Mouse (Mus musculus): ENCODE results near the gene Srcin1.

The Srcin1 gene

DNA sequence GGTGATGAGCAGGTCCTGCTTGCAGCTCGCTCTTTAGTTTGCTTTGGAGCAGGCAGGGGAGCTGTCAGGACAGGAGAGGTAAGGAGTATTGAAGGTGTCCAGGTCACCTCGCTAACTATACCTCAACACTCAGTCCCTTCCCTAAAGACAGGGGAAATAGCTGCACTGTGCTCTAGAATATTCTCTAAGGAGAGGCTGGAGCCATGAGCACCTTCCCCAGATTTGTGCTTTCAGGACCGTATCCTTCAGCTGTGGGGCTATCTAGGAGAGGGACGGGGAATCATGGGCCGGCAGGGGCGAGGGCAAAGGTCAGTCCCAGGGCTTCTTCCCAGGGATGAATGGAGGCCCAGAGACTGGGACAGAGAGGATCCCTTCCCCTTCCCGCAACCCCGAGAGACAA lies 23.8 kb downstream of the Srcin1 start:
- DNase-seq (ENCODE audit: low spot score): no peak

GRCm38 (mm10) chr11:97548757-97549156 lies 27.2 kb downstream of the Srcin1 start:
- DNase-seq (ENCODE audit: low spot score): no peak

- DNase-seq (ENCODE audit: low spot score): no peak
These were observed 27.9 kb downstream of the Srcin1 start for GRCm38 (mm10) chr11:97547957-97548706.

- DNase-seq (ENCODE audit: low spot score): no peak
These were observed 29.1 kb downstream of the Srcin1 start for GRCm38 (mm10) chr11:97546804-97547411.

- DNase-seq (ENCODE audit: low spot score): no peak
These were observed 30.0 kb downstream of the Srcin1 start for GRCm38 (mm10) chr11:97545808-97546560.

- DNase-seq (ENCODE audit: low spot score): no peak
These were observed 32.1 kb downstream of the Srcin1 start for GRCm38 (mm10) chr11:97543883-97544282.

GRCm38 (mm10) chr11:97543181-97543733 lies 32.7 kb downstream of the Srcin1 start:
- DNase-seq (ENCODE audit: low spot score): no peak

GRCm38 (mm10) chr11:97542171-97543150 lies 33.5 kb downstream of the Srcin1 start:
- DNase-seq (ENCODE audit: low spot score): no peak

- no peak for DNase-seq (ENCODE audit: low spot score)
These were observed 35.4 kb downstream of the Srcin1 start for GRCm38 (mm10) chr11:97540604-97541003.

- DNase-seq (ENCODE audit: low spot score): no peak
These were observed 35.9 kb downstream of the Srcin1 start for GRCm38 (mm10) chr11:97540136-97540535.

- no peak for DNase-seq (ENCODE audit: low spot score)
These were observed 36.4 kb downstream of the Srcin1 start for GRCm38 (mm10) chr11:97539622-97540021.

- no peak for DNase-seq (ENCODE audit: low spot score)
These were observed 38.4 kb downstream of the Srcin1 start for GRCm38 (mm10) chr11:97537580-97538089.

GRCm38 (mm10) chr11:97536835-97537579 lies 39.0 kb downstream of the Srcin1 start:
- no peak for DNase-seq (ENCODE audit: low spot score)

DNA sequence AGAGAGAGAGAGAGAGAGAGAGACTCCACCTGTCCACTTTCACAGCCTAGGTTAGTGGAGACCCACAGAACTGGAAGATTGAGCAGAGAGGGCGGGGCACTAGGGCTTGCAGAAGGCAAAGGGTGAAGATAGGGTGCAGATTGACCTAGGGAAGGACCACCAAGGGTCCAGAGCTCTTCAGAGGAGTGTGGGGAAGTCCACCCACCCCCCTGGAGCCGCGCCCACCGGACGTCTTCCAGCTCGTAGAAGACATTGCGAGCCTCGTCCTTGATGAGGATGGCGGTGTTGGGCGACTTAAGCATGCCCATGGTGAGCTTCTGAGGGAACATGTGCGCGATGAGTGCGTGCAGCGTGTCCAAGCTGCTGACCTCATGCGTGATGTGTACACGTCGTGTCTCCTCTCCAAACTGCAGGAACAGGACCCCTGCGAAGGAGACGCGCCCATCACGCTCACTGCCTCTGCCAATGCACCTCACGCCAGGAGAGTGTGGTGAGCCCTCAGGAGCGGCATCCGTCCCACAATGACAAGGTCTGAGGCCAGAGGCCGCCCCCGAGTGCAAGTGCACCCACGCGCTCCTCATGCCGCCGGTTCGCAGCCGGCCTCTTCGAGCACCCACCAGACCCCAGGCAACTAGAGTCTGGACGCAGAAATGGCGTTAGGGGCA lies 39.8 kb downstream of the Srcin1 start:
- DNase-seq (ENCODE audit: low spot score): no peak

DNA sequence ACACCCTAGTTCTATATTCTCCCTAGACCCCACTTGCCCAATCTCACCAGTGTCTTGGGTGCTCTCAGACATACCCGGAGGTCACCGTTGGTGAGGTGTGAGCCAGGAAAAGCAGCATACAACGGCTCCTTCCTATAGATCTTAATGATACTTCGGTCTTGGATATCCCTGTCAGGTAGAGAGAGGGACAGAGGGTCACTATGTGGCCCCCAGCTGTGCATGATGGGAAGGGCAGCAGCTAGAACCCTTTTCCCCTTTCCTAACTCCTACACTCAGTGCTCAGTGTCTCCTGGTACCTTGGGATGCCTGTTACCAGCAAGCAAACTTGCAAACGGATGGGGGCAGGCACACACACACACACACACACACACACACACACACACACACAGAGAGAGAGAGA lies 40.3 kb downstream of the Srcin1 start:
- no peak for DNase-seq (ENCODE audit: low spot score)

GRCm38 (mm10) chr11:97535308-97535630 lies 40.7 kb downstream of the Srcin1 start:
- DNase-seq (ENCODE audit: low spot score): no peak

- DNase-seq (ENCODE audit: low spot score): no peak
These were observed 41.3 kb downstream of the Srcin1 start for GRCm38 (mm10) chr11:97534442-97535307.

DNA sequence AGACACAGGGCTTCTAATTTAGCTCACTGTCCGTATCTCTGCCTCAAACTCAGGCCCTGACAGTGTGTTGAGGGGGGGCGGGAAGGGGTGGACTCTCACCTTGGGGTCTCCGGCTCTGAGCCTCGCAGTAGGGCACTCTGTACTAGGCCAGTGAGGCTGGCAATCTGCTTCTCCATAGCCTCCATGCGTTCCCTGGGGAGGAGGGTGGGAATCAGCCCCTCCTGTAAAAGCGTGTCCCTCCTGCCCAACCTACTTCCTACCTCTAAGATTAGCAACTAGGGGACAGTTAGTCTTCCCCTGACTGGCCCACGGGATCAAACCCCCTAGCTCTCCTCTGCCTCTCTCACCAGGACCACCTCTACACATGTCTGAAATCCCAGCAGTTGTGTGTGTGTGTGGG lies 42.3 kb downstream of the Srcin1 start:
- DNase-seq (ENCODE audit: low spot score): no peak

GRCm38 (mm10) chr11:97532950-97533582 lies 42.9 kb downstream of the Srcin1 start:
- no peak for DNase-seq (ENCODE audit: low spot score)
